Mouse (Mus musculus) embryonic facial prominence, embryonic 12.5 days (tissue): ENCODE results near the gene Coro1b. TPM values are rescaled to one million over a fixed set of nuclear protein-coding genes. Genes with fewer than 3 reads are reported as not detected.

ENCODE experiments used
- ATAC-seq: fragments of 200-750 bp; cut with Nextera tagmentation; 2 replicates; pipeline ENCODE4 v1.8.0; 2017; ENCODE audit not compliant: insufficient number of reproducible peaks, insufficient read depth, low FRiP score, low TSS enrichment
- H3K27ac ChIP-seq: fragments of 300-500 bp; sonication (generic); 2 replicates; pipeline ENCODE4 v1.5.1; 2016; ENCODE audit warnings: mild to moderate bottlenecking
- H3K27me3 ChIP-seq: fragments of 300-500 bp; sonication (generic); 2 replicates; pipeline ENCODE4 v1.6.1; 2016; ENCODE audit warnings: mild to moderate bottlenecking, moderate library complexity
- H3K36me3 ChIP-seq: fragments of 300-500 bp; sonication (generic); 2 replicates; pipeline ENCODE4 v1.6.1; 2016; ENCODE audit warnings: mild to moderate bottlenecking
- H3K4me1 ChIP-seq: fragments of 300-500 bp; sonication (generic); 2 replicates; pipeline ENCODE4 v1.6.1; 2016
- H3K4me2 ChIP-seq: fragments of 300-500 bp; sonication (generic); replicated peaks from 2 replicates; pipeline ENCODE4 v1.6.1; 2016; ENCODE audit warnings: mild to moderate bottlenecking, moderate library complexity
- H3K4me3 ChIP-seq: fragments of 300-500 bp; sonication (generic); 2 replicates; pipeline ENCODE4 v1.5.1; 2016; ENCODE audit warnings: mild to moderate bottlenecking
- H3K9ac ChIP-seq: fragments of 300-500 bp; sonication (generic); 2 replicates; pipeline ENCODE4 v1.6.1; 2016; ENCODE audit warnings: mild to moderate bottlenecking, moderate library complexity
- H3K9me3 ChIP-seq: fragments of 300-500 bp; sonication (generic); 2 replicates; pipeline ENCODE4 v1.6.1; 2016; ENCODE audit warnings: mild to moderate bottlenecking, moderate library complexity
- WGBS: fragments of 180-500 bp; shearing (Covaris S2); methylation state at CpG from one replicate; pipeline ENCODE4 v1.1.7; 2016; 5-methylcytosine and 5-hydroxymethylcytosine counted together
- polyA plus RNA-seq: library from polyadenylated mRNA; unstranded; fragments of >200 nt; fragmentation: Nextera tagmentation; extraction: Ambion mirVana; gene quantifications from 2 replicates; pipeline ENCODE4 v1.2.1, GENCODE M21; 2016

The Coro1b gene
- 128 and 135 TPM in 2 replicates for polyA plus RNA-seq

DNA sequence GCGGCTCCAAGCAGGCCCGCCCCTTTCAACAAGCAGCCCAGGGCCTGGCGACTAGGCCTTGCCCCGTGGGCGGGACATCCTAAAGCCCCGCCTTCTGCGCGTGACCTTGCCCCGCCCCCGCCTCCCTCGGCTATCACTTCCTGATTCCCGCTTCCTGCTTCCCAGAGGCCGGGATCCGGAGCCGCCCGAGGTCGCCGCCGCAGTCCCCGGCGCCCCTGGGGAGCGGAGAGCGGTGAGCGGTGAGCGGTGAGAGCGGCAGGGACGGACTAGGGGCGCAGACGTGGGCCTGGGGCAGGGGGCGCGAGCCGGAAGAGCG, at the start of gene Coro1b:
Gene Coro1b, plus strand, starts transcription at position 129 of the 316 bp plus-strand sequence.
- H3K27me3 ChIP-seq, result no peaks in the 10 kb centered on the region
- H3K9ac ChIP-seq, result peak within 1 kb of the TSS; percentile 82
- H3K4me3 ChIP-seq, result peak within 1 kb of the TSS; percentile 86
- 0 out of 2 replicates have a peak, but pooled peaks cover 4% of the 10 kb centered on the region for H3K9me3 ChIP-seq
- H3K4me2 ChIP-seq, result peak within 1 kb of the TSS; percentile 75
- peak; percentile 92; the same call in 1 of the 2 replicates for ATAC-seq
- H3K36me3 ChIP-seq, result peaks cover 29% of the 10 kb centered on the region
- peak within 1 kb of the TSS; percentile 72 for H3K27ac ChIP-seq
- H3K4me1 ChIP-seq, result peaks cover 17% of the 10 kb centered on the region
- under 1% methylated on average over 33 of the region's 33 CpGs for WGBS

DNA sequence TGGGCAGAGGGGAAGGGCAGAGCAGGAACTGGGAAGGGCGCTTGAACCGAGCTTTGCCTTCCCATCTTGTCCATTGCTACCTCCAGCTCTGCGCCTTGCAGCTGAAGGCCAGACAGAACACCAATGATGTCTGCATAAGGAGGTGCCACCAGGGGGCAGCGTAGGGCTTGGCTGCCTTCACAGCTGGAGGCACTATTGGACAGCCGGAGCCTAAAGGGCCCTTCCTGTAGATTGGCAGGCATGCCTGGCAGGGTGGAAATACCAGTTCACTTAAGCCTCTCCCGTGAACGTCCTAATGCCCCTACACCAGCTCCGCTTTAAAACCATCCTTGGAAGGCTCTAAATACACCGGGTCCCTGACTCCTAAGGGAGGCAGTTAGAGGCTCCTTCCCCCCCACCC, 49.4 kb upstream of the Coro1b start:
- H3K9ac ChIP-seq, result no peak overlapping the region
- H3K27ac ChIP-seq, result no peak overlapping the region
- H3K4me3 ChIP-seq, result no peak overlapping the region
- H3K4me2 ChIP-seq, result no peak overlapping the region; the same call in 1 of the 2 replicates
- H3K4me1 ChIP-seq, result peaks cover 35% of the 10 kb centered on the region
- H3K36me3 ChIP-seq, result no peaks in the 10 kb centered on the region
- no peaks in the 10 kb centered on the region for H3K9me3 ChIP-seq
- peaks cover 40% of the 10 kb centered on the region for H3K27me3 ChIP-seq
- ATAC-seq, result no peak
- 14% methylated on average over 9 of the region's 9 CpGs for WGBS

- no peaks in the 10 kb centered on the region for H3K9me3 ChIP-seq
- H3K27me3 ChIP-seq, result peaks cover 40% of the 10 kb centered on the region
- H3K4me3 ChIP-seq, result peak within 1 kb of the TSS; percentile 47
- H3K27ac ChIP-seq, result no peak within 1 kb of the TSS
- WGBS, result 1% methylated on average over 53 of the region's 53 CpGs
- H3K36me3 ChIP-seq, result no peaks in the 10 kb centered on the region
- ATAC-seq, result no peak
- H3K9ac ChIP-seq, result peak within 1 kb of the TSS; percentile 37
- H3K4me1 ChIP-seq, result peaks cover 35% of the 10 kb centered on the region
- H3K4me2 ChIP-seq, result peak within 1 kb of the TSS; percentile 92
Observed at GRCm38 (mm10) chr19:4099837-4100717, 48.3 kb upstream of the Coro1b start, which contains the start of gene Pitpnm1. Gene Pitpnm1, plus strand, starts transcription at chr19:4099998.

- H3K27ac ChIP-seq, result no peak overlapping the region
- no peak for ATAC-seq
- H3K9ac ChIP-seq, result peak overlapping the region; percentile 20
- H3K9me3 ChIP-seq, result no peaks in the 10 kb centered on the region
- under 1% methylated on average over 46 of the region's 52 CpGs for WGBS
- H3K36me3 ChIP-seq, result no peaks in the 10 kb centered on the region
- peaks cover 35% of the 10 kb centered on the region for H3K4me1 ChIP-seq
- H3K27me3 ChIP-seq, result peaks cover 40% of the 10 kb centered on the region
- peak overlapping the region; percentile 92 for H3K4me2 ChIP-seq
- peak overlapping the region; percentile 47 for H3K4me3 ChIP-seq
Observed at GRCm38 (mm10) chr19:4100718-4101261, 47.6 kb upstream of the Coro1b start.

DNA sequence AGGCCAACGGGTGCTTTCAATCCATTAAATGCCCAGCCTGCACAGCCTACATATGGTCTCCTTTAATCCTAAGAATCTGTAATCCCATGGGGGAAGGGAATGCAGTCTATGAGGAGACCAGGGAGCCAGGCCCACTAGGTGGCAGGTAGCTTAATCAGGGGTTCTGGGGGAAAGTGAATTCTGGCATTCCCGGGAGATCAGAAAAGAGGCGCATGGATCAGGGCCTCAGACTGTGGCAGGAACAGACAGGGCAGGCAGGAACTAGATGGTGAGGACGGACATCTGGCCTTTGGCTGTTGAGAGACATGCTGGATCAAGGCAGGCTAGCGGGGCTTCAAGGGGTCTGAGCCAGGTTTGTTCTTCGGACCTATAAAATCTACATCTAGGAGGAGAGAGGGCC, 47.0 kb upstream of the Coro1b start:
- Histone ChIP-seq H3K27ac (no peak overlapping the region), H3K9me3 (no peaks in the 10 kb centered on the region), H3K9ac (no peak overlapping the region), H3K27me3 (peaks cover 40% of the 10 kb centered on the region), H3K4me1 (peaks cover 30% of the 10 kb centered on the region), H3K4me3 (peak overlapping the region; percentile 47), H3K36me3 (no peaks in the 10 kb centered on the region), H3K4me2 (peak overlapping the region; percentile 92)
- ATAC-seq, result no peak
- 50% methylated on average over 6 of the region's 6 CpGs for WGBS

- Histone ChIP-seq H3K27ac (no peak overlapping the region), H3K4me2 (no peak overlapping the region), H3K27me3 (peaks cover 44% of the 10 kb centered on the region), H3K36me3 (no peaks in the 10 kb centered on the region), H3K9me3 (no peaks in the 10 kb centered on the region), H3K9ac (no peak overlapping the region), H3K4me3 (no peak overlapping the region), H3K4me1 (peaks cover 28% of the 10 kb centered on the region)
- ATAC-seq, result no peak
- WGBS, result 77% methylated on average over 2 of the region's 2 CpGs
Observed at GRCm38 (mm10) chr19:4102049-4102448, 46.4 kb upstream of the Coro1b start.

DNA sequence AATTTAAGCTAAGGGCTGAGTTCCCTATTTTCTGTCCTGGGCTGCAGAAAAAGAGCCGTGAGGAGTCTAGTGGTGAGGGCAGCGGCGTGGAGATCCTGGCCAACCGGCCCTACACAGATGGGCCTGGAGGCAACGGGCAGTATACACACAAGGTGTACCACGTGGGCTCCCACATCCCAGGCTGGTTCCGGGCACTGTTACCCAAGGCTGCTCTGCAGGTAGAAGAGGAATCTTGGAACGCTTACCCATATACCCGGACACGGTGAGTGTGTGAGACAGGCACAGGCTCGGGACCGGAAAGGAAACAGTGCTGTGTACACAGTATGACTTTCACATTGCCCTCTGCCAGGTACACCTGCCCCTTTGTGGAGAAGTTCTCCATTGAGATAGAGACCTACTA, 45.8 kb upstream of the Coro1b start:
- Histone ChIP-seq H3K36me3 (no peaks in the 10 kb centered on the region), H3K9me3 (no peaks in the 10 kb centered on the region), H3K27me3 (peaks cover 44% of the 10 kb centered on the region), H3K4me1 (peaks cover 24% of the 10 kb centered on the region), H3K9ac (no peak overlapping the region), H3K4me3 (no peak overlapping the region), H3K4me2 (no peak overlapping the region), H3K27ac (no peak overlapping the region)
- WGBS, result 92% methylated on average over 12 of the region's 12 CpGs
- ATAC-seq, result no peak

- ATAC-seq, result no peak
- no peak overlapping the region for H3K9ac ChIP-seq
Observed at GRCm38 (mm10) chr19:4103294-4103693, 45.1 kb upstream of the Coro1b start.

DNA sequence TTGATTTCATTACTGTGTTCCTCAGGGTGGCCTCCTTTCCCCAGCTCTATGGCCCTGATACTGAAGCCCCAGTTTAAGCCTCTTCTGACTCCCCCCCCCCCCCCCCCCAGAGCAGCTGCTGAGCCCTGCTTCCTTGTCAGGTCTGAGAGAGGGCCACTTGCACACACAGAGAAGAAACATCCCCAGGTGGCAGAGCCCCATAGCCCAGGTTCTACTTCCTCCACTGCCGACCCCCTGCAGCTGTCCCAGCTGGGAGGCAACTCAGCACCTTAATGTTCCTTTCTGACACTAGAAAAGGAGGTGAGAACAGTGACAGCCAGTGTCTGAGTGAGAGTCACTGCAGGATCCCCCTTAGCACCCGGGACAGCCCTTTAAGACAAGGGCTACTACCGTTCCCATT, 44.6 kb upstream of the Coro1b start:
- H3K4me1 ChIP-seq, result peaks cover 20% of the 10 kb centered on the region
- H3K9ac ChIP-seq, result no peak overlapping the region
- H3K4me3 ChIP-seq, result no peak overlapping the region
- no peak for ATAC-seq
- no peak overlapping the region for H3K4me2 ChIP-seq
- no peaks in the 10 kb centered on the region for H3K9me3 ChIP-seq
- WGBS, result 80% methylated on average over 3 of the region's 3 CpGs
- H3K36me3 ChIP-seq, result no peaks in the 10 kb centered on the region
- H3K27me3 ChIP-seq, result peaks cover 38% of the 10 kb centered on the region
- no peak overlapping the region for H3K27ac ChIP-seq

More at GRCm38 (mm10) chr19:4103294-4103693, 45.1 kb upstream of the Coro1b start:
- no peak overlapping the region for H3K4me3 ChIP-seq
- 93% methylated on average over 18 of the region's 18 CpGs for WGBS
- H3K4me1 ChIP-seq, result peaks cover 20% of the 10 kb centered on the region
- no peak overlapping the region for H3K27ac ChIP-seq
- H3K36me3 ChIP-seq, result no peaks in the 10 kb centered on the region
- no peak overlapping the region for H3K4me2 ChIP-seq
- no peaks in the 10 kb centered on the region for H3K9me3 ChIP-seq
- peaks cover 43% of the 10 kb centered on the region for H3K27me3 ChIP-seq

DNA sequence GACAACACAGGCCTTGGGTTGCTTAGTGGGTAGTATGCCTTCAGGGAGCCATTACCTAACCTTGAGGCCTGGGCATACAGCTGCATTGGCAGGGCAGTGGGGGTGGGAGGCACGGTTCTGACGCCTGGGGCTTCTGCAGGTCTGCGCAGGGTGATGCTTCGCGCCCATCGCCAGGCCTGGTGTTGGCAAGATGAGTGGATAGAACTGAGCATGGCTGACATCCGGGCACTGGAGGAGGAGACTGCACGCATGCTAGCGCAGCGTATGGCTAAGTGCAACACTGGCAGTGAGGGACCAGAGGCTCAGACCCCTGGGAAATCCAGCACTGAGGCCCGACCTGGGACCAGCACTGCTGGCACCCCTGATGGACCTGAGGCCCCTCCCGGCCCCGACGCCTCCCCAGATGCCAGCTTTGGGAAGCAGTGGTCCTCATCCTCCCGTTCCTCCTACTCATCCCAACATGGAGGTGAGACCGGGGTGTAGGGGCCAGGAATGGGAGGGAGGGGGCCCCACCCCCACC, 43.7 kb upstream of the Coro1b start:
- H3K9ac ChIP-seq, result no peak overlapping the region; the same call in 1 of the 2 replicates
- no peak for ATAC-seq
- H3K4me2 ChIP-seq, result no peak overlapping the region

DNA sequence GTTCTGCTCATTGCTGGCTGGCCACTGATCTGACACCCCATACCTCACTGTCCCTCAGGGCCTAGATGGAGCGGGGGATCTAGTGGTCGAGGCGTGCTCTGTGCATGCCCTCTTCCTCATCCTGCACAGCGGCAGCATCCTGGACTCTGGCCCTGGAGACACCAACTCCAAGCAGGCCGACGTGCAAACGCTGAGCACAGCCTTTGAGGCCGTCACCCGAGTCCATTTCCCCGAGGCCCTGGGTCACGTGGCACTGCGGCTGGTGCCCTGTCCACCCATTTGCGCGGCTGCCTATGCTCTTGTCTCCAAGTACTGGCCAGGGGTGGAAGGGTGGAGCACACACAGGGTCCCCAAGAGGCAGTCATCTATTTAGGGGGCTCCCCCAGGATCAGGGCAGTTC, 41.8 kb upstream of the Coro1b start:
- H3K4me2 ChIP-seq, result no peak overlapping the region
- H3K36me3 ChIP-seq, result peaks cover 3% of the 10 kb centered on the region; the same call in 1 of the 2 replicates
- peaks cover 13% of the 10 kb centered on the region for H3K27me3 ChIP-seq
- no peak overlapping the region for H3K27ac ChIP-seq
- WGBS, result 89% methylated on average over 14 of the region's 14 CpGs
- no peak overlapping the region for H3K9ac ChIP-seq
- no peak for ATAC-seq
- no peak overlapping the region for H3K4me3 ChIP-seq
- H3K9me3 ChIP-seq, result no peaks in the 10 kb centered on the region
- H3K4me1 ChIP-seq, result 0 out of 2 replicates have a peak, but pooled peaks cover under 1% of the 10 kb centered on the region

More for the DNA sequence above, 43.7 kb upstream of the Coro1b start:
- Histone ChIP-seq H3K4me1 (peaks cover 14% of the 10 kb centered on the region), H3K27me3 (peaks cover 32% of the 10 kb centered on the region), H3K4me3 (no peak overlapping the region), H3K36me3 (no peaks in the 10 kb centered on the region), H3K27ac (no peak overlapping the region), H3K9me3 (no peaks in the 10 kb centered on the region)
- 91% methylated on average over 16 of the region's 16 CpGs for WGBS
